Comparison of ENCODE assay signal across 29 mouse cellular contexts in genomic region chr11:35788443-35788842, GRCm38 (mm10). TPM values are rescaled to one million over a fixed set of nuclear protein-coding genes. Genes with fewer than 3 reads are reported as not detected.
A peak's percentile ranks its signal among the peaks of the same experiment; 100 is the strongest.
DNase-seq lines count a peak whose midpoint lies in the region; ATAC-seq lines count a peak whose summit lies in the region.
"Had no signal": no experiment of that assay in that cellular context is flagged by ENCODE, and none has a peak within 500 bp of the region (broad histone marks: within the 10 kb centered on the region; RNA-seq: fewer than 3 reads in every experiment).

No protein-coding gene starts in this region.

- H3K4me3 ChIP-seq in heart, embryonic 11.5 days (ENCODE audit: low read depth, low read length), result no peak overlapping the region
- no peak overlapping the region for H3K4me3 ChIP-seq in limb, embryonic 10.5 days
- H3K4me3 ChIP-seq: embryonic facial prominence, embryonic 12.5 days; embryonic facial prominence, embryonic 15.5 days; heart, embryonic 12.5 days; heart, embryonic 15.5 days; hindbrain, embryonic 10.5 days; hindbrain, embryonic 13.5 days had no signal

- no peak overlapping the region for H3K9ac ChIP-seq in heart, embryonic 11.5 days (ENCODE audit: low read depth, low read length)
- H3K9ac ChIP-seq: embryonic facial prominence, embryonic 12.5 days; embryonic facial prominence, embryonic 15.5 days; forebrain, postnatal 0 days; heart, embryonic 12.5 days; heart, embryonic 15.5 days; hindbrain, embryonic 13.5 days had no signal

- no peak overlapping the region for H3K4me2 ChIP-seq in heart, embryonic 11.5 days
- H3K4me2 ChIP-seq: embryonic facial prominence, embryonic 12.5 days; embryonic facial prominence, embryonic 15.5 days; heart, embryonic 12.5 days; heart, embryonic 15.5 days; hindbrain, embryonic 13.5 days had no signal

- H3K27ac ChIP-seq in heart, embryonic 11.5 days (ENCODE audit: low read depth, low read length), result no peak overlapping the region
- no peak overlapping the region for H3K27ac ChIP-seq in limb, embryonic 10.5 days
- H3K27ac ChIP-seq: embryonic facial prominence, embryonic 12.5 days; embryonic facial prominence, embryonic 15.5 days; heart, embryonic 15.5 days; hindbrain, embryonic 10.5 days; hindbrain, embryonic 13.5 days; hindbrain, postnatal 0 days had no signal

- no peaks in the 10 kb centered on the region for H3K9me3 ChIP-seq in heart, embryonic 11.5 days (replicated peaks; ENCODE audit: control insufficient read depth, low read length)
- no peaks in the 10 kb centered on the region for H3K9me3 ChIP-seq in limb, embryonic 10.5 days (replicated peaks)
- H3K9me3 ChIP-seq: embryonic facial prominence, embryonic 12.5 days; embryonic facial prominence, embryonic 15.5 days; heart, embryonic 12.5 days; heart, embryonic 15.5 days; hindbrain, embryonic 10.5 days; hindbrain, embryonic 13.5 days had no signal

- no peaks in the 10 kb centered on the region for H3K27me3 ChIP-seq in heart, embryonic 11.5 days (ENCODE audit: control insufficient read depth, insufficient read depth, low read length)
- no peaks in the 10 kb centered on the region for H3K27me3 ChIP-seq in limb, embryonic 10.5 days (ENCODE audit: low read depth, poor library complexity, severe bottlenecking)
- H3K27me3 ChIP-seq: CH12.LX; embryonic facial prominence, embryonic 12.5 days; embryonic facial prominence, embryonic 15.5 days; heart, embryonic 12.5 days; heart, embryonic 15.5 days; hindbrain, embryonic 13.5 days had no signal

- ATAC-seq in heart, embryonic 11.5 days (replicated peaks; ENCODE audit: insufficient number of reproducible peaks, low FRiP score, low TSS enrichment), result no peak
- ATAC-seq: forebrain, embryonic 14.5 days; forebrain, postnatal 0 days; hindbrain, postnatal 0 days; inflammation-experienced regulatory T-cells, adult 6 months had no signal

- H3K36me3 ChIP-seq in heart, embryonic 11.5 days (ENCODE audit: control insufficient read depth, insufficient read depth, low read length), result peaks cover 15% of the 10 kb centered on the region
- H3K36me3 ChIP-seq in limb, embryonic 10.5 days, result peaks cover 83% of the 10 kb centered on the region

- DNase-seq in heart, adult 11 months, result peak; percentile 27
- DNase-seq in ES-CJ7 (ENCODE audit: low read depth, low spot score) (peak; percentile 63), ZHBTc4 (ENCODE audit: low read depth, low spot score) (peak; percentile 46), MN1 (ENCODE audit: low spot score) (no peak)
- peak; percentile 12 for DNase-seq in limb, embryonic 10.5 days (ENCODE audit: low spot score)
- no peak for DNase-seq in urinary bladder, postnatal 10 days (ENCODE audit: low spot score)
- DNase-seq: adrenal gland, adult 8-10 months; adrenal gland, postnatal 25 days; B cell, adult 2 months; cerebellum, adult 18-20 months; cerebellum, adult 9-11 months; cerebellum, postnatal 25 days; forebrain, postnatal 0 days; gastrocnemius, postnatal 10 days; gastrocnemius, postnatal 36 days; heart, postnatal 10 days; heart, postnatal 36 days; kidney, adult 11 months had no signal

- H3K4me1 ChIP-seq in heart, embryonic 11.5 days (ENCODE audit: control insufficient read depth, insufficient read depth, low read length), result no peaks in the 10 kb centered on the region
- no peaks in the 10 kb centered on the region for H3K4me1 ChIP-seq in limb, embryonic 10.5 days
- H3K4me1 ChIP-seq: embryonic facial prominence, embryonic 12.5 days; embryonic facial prominence, embryonic 15.5 days; heart, embryonic 12.5 days; heart, embryonic 15.5 days; hindbrain, embryonic 10.5 days had no signal

- 94% methylated on average over 2 of the region's 2 CpGs for WGBS in heart, embryonic 11.5 days (ENCODE audit: insufficient replicate concordance)
- 89% methylated on average over 2 of the region's 2 CpGs for WGBS in limb, embryonic 10.5 days

RNA-seq across cellular contexts. Expression of gene Fbll1, which starts 10.2 kb away (rescaled TPM):
- not detected in 2 replicates for polyA plus RNA-seq in heart, embryonic 11.5 days (2014; fragmentation: Nextera tagmentation; extraction: Ambion mirVana)
- polyA plus RNA-seq in limb, embryonic 10.5 days (2016; fragmentation: Nextera tagmentation; extraction: Ambion mirVana), result not detected in 2 replicates
- polyA plus RNA-seq: heart, embryonic 12.5 days; heart, embryonic 15.5 days; inflammation-experienced regulatory T-cells, adult 6 months had no signal

RNA-seq across cellular contexts. Expression of gene Pank3, which starts 19.2 kb away (rescaled TPM):
- 13.1 and 14.4 TPM in 2 replicates for polyA plus RNA-seq in heart, embryonic 11.5 days (2014; fragmentation: Nextera tagmentation; extraction: Ambion mirVana)
- polyA plus RNA-seq in limb, embryonic 10.5 days (2016; fragmentation: Nextera tagmentation; extraction: Ambion mirVana), result 9.9 and 14.1 TPM in 2 replicates

RNA-seq across cellular contexts. Expression of gene Rars, which starts 45.9 kb away (rescaled TPM):
- polyA plus RNA-seq in heart, embryonic 11.5 days (2014; fragmentation: Nextera tagmentation; extraction: Ambion mirVana), result 82.4 and 89.2 TPM in 2 replicates
- polyA plus RNA-seq in limb, embryonic 10.5 days (2016; fragmentation: Nextera tagmentation; extraction: Ambion mirVana), result 109 and 113 TPM in 2 replicates

Comparison
In these comparisons a context has a peak if more than half of its experiments do, and no peak if none do; other contexts are left out.
1. DNase-seq: peak in heart, adult 11 months (single experiment), ES-CJ7 (single experiment), ZHBTc4 (single experiment) and limb, embryonic 10.5 days (single experiment); none in urinary bladder, postnatal 10 days (single experiment) and MN1 (single experiment).